Comparison of ENCODE assay signal across 10 mouse cellular contexts in genomic region chr4:141624983-141625773, GRCm38 (mm10). TPM values are rescaled to one million over a fixed set of nuclear protein-coding genes. Genes with fewer than 3 reads are reported as not detected.
A peak's percentile ranks its signal among the peaks of the same experiment; 100 is the strongest.
DNase-seq lines count a peak whose midpoint lies in the region; ATAC-seq lines count a peak whose summit lies in the region.
"Had no signal": no experiment of that assay in that cellular context is flagged by ENCODE, and none has a peak within 500 bp of the region (broad histone marks: within the 10 kb centered on the region; RNA-seq: fewer than 3 reads in every experiment).

No protein-coding gene starts in this region.

- peaks cover 43% of the 10 kb centered on the region for H3K36me3 ChIP-seq in midbrain, embryonic 14.5 days (ENCODE audit: control insufficient read depth, insufficient read depth, low read length)
- peaks cover 54% of the 10 kb centered on the region for H3K36me3 ChIP-seq in midbrain, embryonic 13.5 days

- H3K4me2 ChIP-seq in midbrain, embryonic 14.5 days (ENCODE audit: low read length) = no peak overlapping the region
- no peak overlapping the region for H3K4me2 ChIP-seq in midbrain, embryonic 13.5 days (replicated peaks)
- H3K4me2 ChIP-seq: lung, embryonic 15.5 days had no signal

- peak; percentile 68 for DNase-seq in adrenal gland, adult 2 months
- no peak for DNase-seq in adrenal gland, adult 18-20 months (ENCODE audit: low spot score in 2 of 2)
- peak; percentile 48 for DNase-seq in midbrain, embryonic 14.5 days
- peak; percentile 41 for DNase-seq in retina, postnatal 1 day
- no peak for DNase-seq in layer of hippocampus, postnatal 10 days (ENCODE audit: low spot score in 2 of 2)
- no peak for DNase-seq in gastrocnemius, postnatal 36 days

- no peaks in the 10 kb centered on the region for H3K9me3 ChIP-seq in midbrain, embryonic 14.5 days (ENCODE audit: control insufficient read depth, low read length)
- no peaks in the 10 kb centered on the region for H3K9me3 ChIP-seq in midbrain, embryonic 13.5 days
- H3K9me3 ChIP-seq: lung, embryonic 15.5 days had no signal

- 79% methylated on average over 19 of the region's 19 CpGs for WGBS in midbrain, embryonic 14.5 days
- 81% methylated on average over 19 of the region's 19 CpGs for WGBS in midbrain, embryonic 13.5 days

- H3K27me3 ChIP-seq in midbrain, embryonic 14.5 days (ENCODE audit: control insufficient read depth, insufficient read depth, low read length) = no peaks in the 10 kb centered on the region
- H3K27me3 ChIP-seq in midbrain, embryonic 13.5 days = no peaks in the 10 kb centered on the region
- H3K27me3 ChIP-seq: lung, embryonic 15.5 days had no signal

- H3K27ac ChIP-seq in midbrain, embryonic 14.5 days (replicated peaks; ENCODE audit: low read depth, low read length) = no peak overlapping the region
- H3K27ac ChIP-seq in midbrain, embryonic 13.5 days = no peak overlapping the region
- H3K27ac ChIP-seq: lung, embryonic 15.5 days had no signal

- no peaks in the 10 kb centered on the region for H3K4me1 ChIP-seq in midbrain, embryonic 14.5 days (ENCODE audit: control insufficient read depth, insufficient read depth, low read length)
- no peaks in the 10 kb centered on the region for H3K4me1 ChIP-seq in midbrain, embryonic 13.5 days (replicated peaks)

- H3K9ac ChIP-seq in midbrain, embryonic 14.5 days (replicated peaks; ENCODE audit: low read length) = no peak overlapping the region
- no peak overlapping the region for H3K9ac ChIP-seq in midbrain, embryonic 13.5 days (replicated peaks)
- H3K9ac ChIP-seq: lung, embryonic 15.5 days had no signal

- intact Hi-C loops in gastrocnemius, postnatal 36 days (cut with DNase I) = no loop called here

- ATAC-seq in midbrain, embryonic 14.5 days (ENCODE audit: low FRiP score, low TSS enrichment) = no peak
- ATAC-seq in midbrain, embryonic 13.5 days = no peak
- ATAC-seq in inflammation-experienced regulatory T-cells, adult 6 months = peak; percentile 86

- no peak overlapping the region for H3K4me3 ChIP-seq in midbrain, embryonic 14.5 days (replicated peaks; ENCODE audit: low read depth, low read length)
- H3K4me3 ChIP-seq in midbrain, embryonic 13.5 days (replicated peaks) = no peak overlapping the region
- H3K4me3 ChIP-seq: lung, embryonic 15.5 days had no signal

RNA-seq across cellular contexts. Expression of gene Slc25a34, which starts 1.6 kb away (rescaled TPM):
- total RNA-seq in adrenal gland, adult 2 months (2021) = 10 to 100 TPM in 1 of 2 experiments, 1 to 10 TPM in 1; 9.2 to 14.2 TPM
- 4.3 and 5.7 TPM in 2 replicates for polyA plus RNA-seq in adrenal gland, adult 2 months (2012; rRNA removed)
- total RNA-seq in adrenal gland, adult 18-20 months (2021) = 10 to 100 TPM in 1 of 2 experiments, 1 to 10 TPM in 1; 3.5 to 10.3 TPM
- polyA plus RNA-seq in midbrain, embryonic 14.5 days (2014; fragmentation: Nextera tagmentation; extraction: Ambion mirVana) = 0.11 TPM in 1 of 2 replicates, not detected in the other
- polyA plus RNA-seq in midbrain, embryonic 13.5 days (2015; fragmentation: Nextera tagmentation; extraction: Ambion mirVana) = 0.17 and 0.19 TPM in 2 replicates
- polyA plus RNA-seq in inflammation-experienced regulatory T-cells, adult 6 months (2017; shearing (Covaris generic)) = under 1 TPM in 1 of 3 experiments, not detected in 2; 0.13 TPM
- 1 to 10 TPM; 2.4 TPM for total RNA-seq in layer of hippocampus, postnatal 10 days (2021)
- 10 to 100 TPM; 10.3 to 26.0 TPM for total RNA-seq in gastrocnemius, postnatal 36 days (2021)

RNA-seq across cellular contexts. Expression of gene Tmem82, which starts 6.7 kb away (rescaled TPM):
- 1 to 10 TPM in 1 of 2 experiments, under 1 TPM in 1; 0.93 to 1.6 TPM for total RNA-seq in adrenal gland, adult 2 months (2021)
- 2.8 TPM in 2 replicates for polyA plus RNA-seq in adrenal gland, adult 2 months (2012; rRNA removed)
- total RNA-seq in adrenal gland, adult 18-20 months (2021) = 1 to 10 TPM; 1.1 to 2.8 TPM
- polyA plus RNA-seq in midbrain, embryonic 14.5 days (2014; fragmentation: Nextera tagmentation; extraction: Ambion mirVana) = 0.08 and 0.16 TPM in 2 replicates
- 0.10 and 0.27 TPM in 2 replicates for polyA plus RNA-seq in midbrain, embryonic 13.5 days (2015; fragmentation: Nextera tagmentation; extraction: Ambion mirVana)
- under 1 TPM in 1 of 3 experiments, not detected in 2; 0.78 TPM for polyA plus RNA-seq in inflammation-experienced regulatory T-cells, adult 6 months (2017; shearing (Covaris generic))
- total RNA-seq in layer of hippocampus, postnatal 10 days (2021) = under 1 TPM; 0.69 to 0.98 TPM
- total RNA-seq in gastrocnemius, postnatal 36 days (2021) = 1 to 10 TPM in 1 of 2 experiments, under 1 TPM in 1; 0.62 to 1.4 TPM
- polyA plus RNA-seq: C2C12 had no signal

RNA-seq across cellular contexts. Expression of gene Fblim1, which starts 19.3 kb away (rescaled TPM):
- 10 to 100 TPM in 1 of 2 experiments, 1 to 10 TPM in 1; 9.0 to 23.0 TPM for total RNA-seq in adrenal gland, adult 2 months (2021)
- polyA plus RNA-seq in adrenal gland, adult 2 months (2012; rRNA removed) = 10.4 and 12.8 TPM in 2 replicates
- 10 to 100 TPM in 1 of 2 experiments, 1 to 10 TPM in 1; 6.8 to 13.0 TPM for total RNA-seq in adrenal gland, adult 18-20 months (2021)
- polyA plus RNA-seq in midbrain, embryonic 14.5 days (2014; fragmentation: Nextera tagmentation; extraction: Ambion mirVana) = 32.6 and 34.2 TPM in 2 replicates
- polyA plus RNA-seq in midbrain, embryonic 13.5 days (2015; fragmentation: Nextera tagmentation; extraction: Ambion mirVana) = 24.0 and 24.7 TPM in 2 replicates
- under 1 TPM in 1 of 3 experiments, not detected in 2; 0.43 TPM for polyA plus RNA-seq in inflammation-experienced regulatory T-cells, adult 6 months (2017; shearing (Covaris generic))
- total RNA-seq in layer of hippocampus, postnatal 10 days (2021) = 1 to 10 TPM; 4.6 to 5.0 TPM
- under 1 TPM; 0.64 to 0.84 TPM for total RNA-seq in gastrocnemius, postnatal 36 days (2021)

RNA-seq across cellular contexts. Expression of gene Plekhm2, which starts 39.5 kb away (rescaled TPM):
- 10 to 100 TPM; 47.8 to 73.2 TPM for total RNA-seq in adrenal gland, adult 2 months (2021)
- polyA plus RNA-seq in adrenal gland, adult 2 months (2012; rRNA removed) = 63.1 and 63.4 TPM in 2 replicates
- 10 to 100 TPM; 62.9 to 70.8 TPM for total RNA-seq in adrenal gland, adult 18-20 months (2021)
- polyA plus RNA-seq in midbrain, embryonic 14.5 days (2014; fragmentation: Nextera tagmentation; extraction: Ambion mirVana) = 5.1 and 8.4 TPM in 2 replicates
- 7.5 and 8.3 TPM in 2 replicates for polyA plus RNA-seq in midbrain, embryonic 13.5 days (2015; fragmentation: Nextera tagmentation; extraction: Ambion mirVana)
- 1 to 10 TPM; 3.6 to 4.5 (median 4.2) TPM for polyA plus RNA-seq in inflammation-experienced regulatory T-cells, adult 6 months (2017; shearing (Covaris generic))
- 10 to 100 TPM; 55.8 to 57.4 TPM for total RNA-seq in layer of hippocampus, postnatal 10 days (2021)
- 10 to 100 TPM; 23.6 to 30.5 TPM for total RNA-seq in gastrocnemius, postnatal 36 days (2021)

Comparison
In these comparisons a context has a peak if more than half of its experiments do, and no peak if none do; other contexts are left out.
1. DNase-seq: peak in adrenal gland, adult 2 months (single experiment), midbrain, embryonic 14.5 days (single experiment) and retina, postnatal 1 day (single experiment); none in adrenal gland, adult 18-20 months (0 of 2), layer of hippocampus, postnatal 10 days (0 of 2) and gastrocnemius, postnatal 36 days (0 of 2).